Mouse (Mus musculus) lung, postnatal 0 days (tissue): ENCODE measurements at regions not wholly inside any gene's neighbourhood (a gene's known extent, or its start where the extent isn't known, plus 50 kb on each side); places are given as distances from the start of the nearest gene placed in this dataset.

Source experiments
- ATAC-seq: fragments of 200-750 bp; cut with Nextera tagmentation; 2 replicates; pipeline ENCODE4 v1.8.0; 2017; ENCODE audit warnings: moderate library complexity
- DNase-seq: peaks from one replicate; pipeline ENCODE4 v3.0.0-alpha.2; 2016; ENCODE audit warnings: low spot score
- H3K27ac ChIP-seq: fragments of 300-500 bp; sonication (generic); 2 replicates; pipeline ENCODE4 v1.5.1; 2014; ENCODE audit warnings: antibody characterized with exemption, mild to moderate bottlenecking, low read length, mixed read lengths
- H3K27me3 ChIP-seq: fragments of 300-500 bp; sonication (generic); replicated peaks from 2 replicates; pipeline ENCODE4 v1.6.1; 2014; ENCODE audit warnings: low read length, mixed read lengths; ENCODE audit not compliant: insufficient read depth
- H3K36me3 ChIP-seq: fragments of 300-500 bp; sonication (generic); 2 replicates; pipeline ENCODE4 v1.6.1; 2014; ENCODE audit warnings: low read length, mixed read lengths; ENCODE audit not compliant: insufficient read depth
- H3K4me1 ChIP-seq: fragments of 300-500 bp; sonication (generic); 2 replicates; pipeline ENCODE4 v1.6.1; 2014; ENCODE audit warnings: antibody characterized with exemption, low read depth, low read length, mixed read lengths; ENCODE audit not compliant: insufficient read depth
- H3K4me2 ChIP-seq: fragments of 300-500 bp; sonication (generic); replicated peaks from 2 replicates; pipeline ENCODE4 v1.6.1; 2014; ENCODE audit warnings: low read depth, mild to moderate bottlenecking, low read length, moderate library complexity, mixed read lengths
- H3K4me3 ChIP-seq: fragments of 300-500 bp; sonication (generic); 2 replicates; pipeline ENCODE4 v1.5.1; 2014; ENCODE audit warnings: low read depth, low read length
- H3K9ac ChIP-seq: fragments of 300-500 bp; sonication (generic); replicated peaks from 2 replicates; pipeline ENCODE4 v1.6.1; 2014; ENCODE audit warnings: low read depth, mild to moderate bottlenecking
- H3K9me3 ChIP-seq: fragments of 300-500 bp; sonication (generic); 2 replicates; pipeline ENCODE4 v1.6.1; 2016; ENCODE audit warnings: low read length, mixed read lengths
- CTCF ChIP-seq: IDR thresholded peaks from 2 replicates; pipeline ENCODE4 v1.5.1; 2016; ENCODE audit warnings: antibody characterized with exemption, mild to moderate bottlenecking
- EP300 ChIP-seq: IDR thresholded peaks from 2 replicates; pipeline ENCODE4 v1.6.1; 2016; ENCODE audit warnings: antibody characterized with exemption, mild to moderate bottlenecking, control low read depth
- WGBS: fragments of 180-500 bp; shearing (Covaris S2); extraction: QIAGEN DNeasy Blood & Tissue Kit; methylation state at CpG from one replicate; pipeline ENCODE4 v1.1.7; 2014; 5-methylcytosine and 5-hydroxymethylcytosine counted together

- no peaks in the 10 kb centered on the region for H3K36me3 ChIP-seq
- 41% methylated on average over 15 of the region's 15 CpGs for WGBS
- H3K9me3 ChIP-seq, result peaks cover 3% of the 10 kb centered on the region; the same call in 1 of the 2 replicates
- no peak overlapping the region for H3K9ac ChIP-seq
- no peak overlapping the region for H3K4me2 ChIP-seq
- ATAC-seq (no peak), DNase-seq (no peak)
- TF ChIP-seq CTCF (no peak), EP300 (no peak)
- 0 out of 2 replicates have a peak, but pooled peaks cover 5% of the 10 kb centered on the region for H3K4me1 ChIP-seq
- H3K4me3 ChIP-seq, result no peak overlapping the region
- H3K27me3 ChIP-seq, result no peaks in the 10 kb centered on the region
- H3K27ac ChIP-seq, result no peak overlapping the region
Measured at GRCm38 (mm10) chr16:30205816-30206356, 61.4 kb downstream of the Cpn2 start.
